Mouse (Mus musculus) cerebral cortex, adult 2 months (tissue): Measurements from ENCODE around the gene Ttbk1.

ENCODE experiments used
- WGBS: fragments of 180-500 bp; shearing (Covaris S2); methylation state at CpG from one replicate; pipeline ENCODE4 v1.1.7; 2018; 5-methylcytosine and 5-hydroxymethylcytosine counted together

Gene Ttbk1

DNA sequence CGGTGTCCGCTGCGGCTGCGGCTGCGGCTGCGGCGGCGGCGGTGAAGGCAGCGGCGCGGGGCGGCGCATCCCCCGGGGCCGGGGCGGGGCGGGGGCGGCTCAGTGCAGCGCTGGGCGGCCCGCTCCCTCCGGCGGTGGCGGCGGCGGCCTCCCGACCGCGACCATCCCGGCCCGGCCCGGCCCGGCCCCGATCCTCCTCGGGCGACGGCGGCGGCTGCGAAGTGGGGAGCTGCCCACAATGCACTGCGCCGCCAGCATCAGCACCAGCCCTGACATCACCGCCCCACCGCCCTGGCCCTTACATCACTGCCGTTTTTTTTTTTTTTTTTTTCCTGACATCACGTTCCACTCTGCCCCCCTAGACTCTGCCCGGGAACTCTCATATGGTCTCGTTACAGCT lies at the start of gene Ttbk1:
Gene Ttbk1, minus strand, starts transcription at position 245 of the 400 bp plus-strand sequence.
- WGBS = 1% methylated on average over 29 of the region's 49 CpGs

- 39% methylated on average over 12 of the region's 12 CpGs for WGBS
Observed at GRCm38 (mm10) chr17:46525579-46526307, 38.3 kb upstream of the Ttbk1 start.

GRCm38 (mm10) chr17:46525065-46525464 lies 37.6 kb upstream of the Ttbk1 start:
- WGBS = 89% methylated on average over 10 of the region's 10 CpGs

DNA sequence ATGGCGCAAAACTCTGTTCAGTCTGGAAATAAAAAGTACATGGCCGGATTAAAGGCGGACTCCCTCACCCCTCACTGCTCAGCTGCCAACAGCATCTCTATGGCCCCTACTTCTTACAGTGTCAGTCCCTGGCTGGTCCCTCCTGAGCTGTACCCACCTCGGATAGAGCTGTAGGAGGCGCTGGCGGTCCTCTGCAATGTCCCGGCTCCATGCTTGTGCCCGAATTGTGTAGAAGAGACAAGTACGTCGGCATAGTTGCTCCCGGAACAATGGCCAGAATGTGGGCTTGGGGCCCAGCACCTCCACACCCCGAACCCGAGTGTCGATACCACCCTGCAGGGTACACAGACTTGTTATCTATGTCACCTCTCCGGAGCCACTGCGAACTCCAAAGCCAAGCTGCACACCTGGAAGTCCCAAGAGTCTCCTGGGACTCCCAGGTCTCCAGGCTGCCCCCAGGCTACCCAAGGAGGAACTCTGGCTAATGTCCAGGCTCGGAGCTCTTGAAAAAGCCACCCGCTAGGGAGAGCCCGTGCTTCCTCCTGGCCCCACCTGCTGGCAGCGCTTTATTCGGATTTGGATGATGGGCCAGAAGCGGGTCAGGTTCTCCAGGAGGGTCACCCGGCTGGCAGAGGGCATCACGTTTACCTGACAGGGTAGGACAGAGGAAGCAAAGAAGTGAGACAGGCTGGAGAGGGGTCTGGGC lies 34.6 kb upstream of the Ttbk1 start:
- WGBS = 55% methylated on average over 24 of the region's 24 CpGs

GRCm38 (mm10) chr17:46521174-46521573 lies 33.7 kb upstream of the Ttbk1 start:
- 79% methylated on average over 9 of the region's 9 CpGs for WGBS

GRCm38 (mm10) chr17:46520385-46520979 lies 33.0 kb upstream of the Ttbk1 start:
- 71% methylated on average over 25 of the region's 25 CpGs for WGBS

DNA sequence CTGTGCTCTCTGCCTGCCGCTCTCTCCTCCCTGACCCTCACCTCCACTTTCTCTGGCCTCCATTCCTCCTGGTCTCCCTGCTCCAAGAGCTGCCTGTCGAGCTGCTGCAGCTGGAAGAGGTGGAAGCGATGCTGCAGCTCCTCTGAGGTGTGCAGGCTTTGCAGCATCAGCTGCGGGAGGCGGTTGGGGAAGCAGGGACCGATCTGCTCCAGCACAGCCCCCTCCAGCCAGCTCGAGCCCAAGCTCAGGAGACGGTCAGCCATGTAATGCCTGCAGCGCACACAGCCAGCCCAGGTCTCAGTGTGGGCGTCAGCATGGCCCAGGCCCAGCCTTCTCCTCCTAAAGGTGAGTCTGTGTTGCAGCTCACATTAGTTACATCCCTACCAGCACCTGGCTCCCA lies 32.5 kb upstream of the Ttbk1 start:
- 79% methylated on average over 10 of the region's 10 CpGs for WGBS

DNA sequence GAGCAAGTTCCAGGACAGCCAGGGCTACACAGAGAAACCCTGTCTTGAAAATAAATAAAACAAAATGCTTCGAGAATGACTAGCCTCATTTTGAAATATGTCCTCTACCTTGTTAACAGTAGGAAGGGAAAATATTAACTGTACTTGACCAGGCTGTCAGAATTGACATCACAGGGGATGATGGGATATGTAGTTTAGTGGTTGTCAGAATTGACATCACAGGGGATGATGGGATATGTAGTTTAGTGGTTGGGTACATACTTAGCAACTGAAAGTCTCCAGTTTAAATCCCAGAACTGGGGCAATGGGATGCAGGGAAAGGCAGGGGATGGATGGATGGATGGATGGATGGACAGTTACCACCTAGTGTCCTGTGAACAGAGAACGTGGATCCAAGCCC lies 25.9 kb upstream of the Ttbk1 start:
- 60% methylated on average over 2 of the region's 2 CpGs for WGBS

- WGBS = 62% methylated on average over 11 of the region's 11 CpGs
Observed at GRCm38 (mm10) chr17:46511059-46511710, 23.7 kb upstream of the Ttbk1 start.

DNA sequence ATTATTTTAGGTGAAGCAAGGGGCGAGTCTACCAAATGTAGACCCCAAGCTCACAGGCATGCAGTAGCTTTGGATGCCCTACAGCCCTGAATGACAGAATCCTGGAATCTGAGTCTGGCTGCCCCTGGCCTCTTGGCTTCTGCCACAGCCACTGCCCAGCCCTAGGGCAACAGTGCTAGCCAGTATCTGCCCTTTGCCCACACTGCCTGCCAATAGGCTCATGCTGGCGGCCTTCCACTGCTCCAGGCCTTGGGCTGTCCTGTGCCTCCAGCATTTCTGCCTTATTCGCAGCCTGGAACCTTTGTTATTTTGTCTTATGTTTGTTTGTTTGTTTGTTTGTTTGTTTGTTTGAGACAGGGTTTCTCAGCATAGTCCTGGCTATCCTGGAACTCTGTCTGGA lies 18.1 kb upstream of the Ttbk1 start:
- WGBS = 85% methylated on average over 3 of the region's 3 CpGs

DNA sequence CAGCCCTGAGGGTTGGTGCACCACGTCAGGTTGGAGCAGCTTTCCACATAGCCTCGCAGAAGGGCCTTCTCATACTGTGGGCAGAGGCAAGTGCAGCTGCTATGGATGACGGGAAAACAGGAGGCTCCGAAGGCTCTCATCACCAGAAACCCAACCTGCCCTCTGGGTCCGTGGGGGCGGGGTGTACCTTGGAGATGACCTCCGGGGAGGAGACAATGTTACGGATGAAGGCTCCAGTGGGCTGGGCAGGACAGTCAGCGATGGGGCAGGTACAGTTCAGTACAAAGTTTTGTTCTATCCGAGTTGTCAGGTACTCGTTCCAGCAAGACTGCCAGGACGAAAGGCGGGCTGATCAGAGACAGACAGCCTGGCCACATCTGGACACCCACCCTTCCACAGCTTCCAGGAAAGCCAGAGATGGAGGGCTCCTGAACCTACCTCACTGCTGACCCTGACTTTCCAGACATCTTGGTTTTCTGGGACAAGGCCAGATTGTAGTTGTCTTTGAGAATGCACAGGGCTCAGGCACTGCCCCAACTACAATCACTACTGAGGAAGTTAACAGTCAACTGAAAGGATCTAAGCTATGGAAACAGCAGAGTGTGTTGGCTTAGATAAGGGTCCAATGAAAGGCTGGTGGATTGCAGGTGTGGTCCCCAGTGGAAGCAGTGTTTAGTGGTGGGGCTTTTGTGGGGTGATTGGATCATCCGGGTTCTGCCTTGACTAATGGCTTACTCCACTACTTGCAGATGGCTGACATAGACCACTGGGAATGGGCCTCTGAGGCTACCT lies 16.6 kb upstream of the Ttbk1 start:
- 89% methylated on average over 14 of the region's 14 CpGs for WGBS

DNA sequence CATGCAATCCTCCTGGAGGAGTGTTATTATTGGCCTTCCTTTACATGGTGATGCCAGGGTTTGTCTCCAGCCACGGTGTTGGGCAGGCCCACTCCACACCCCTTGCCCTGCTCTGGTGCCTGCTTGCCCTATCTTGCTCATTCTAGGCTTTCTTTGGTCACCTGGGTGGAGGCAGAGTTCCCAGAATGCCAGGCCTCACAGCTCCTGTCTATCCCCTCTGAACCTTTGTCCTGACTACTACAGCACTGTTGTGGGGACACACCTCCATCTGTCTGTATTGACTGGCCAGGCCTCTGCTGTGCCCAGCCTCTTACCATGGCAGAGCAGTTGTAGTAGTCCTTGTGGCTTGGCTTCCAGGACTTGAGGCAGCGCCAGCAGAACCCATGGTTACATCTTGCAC lies 15.3 kb upstream of the Ttbk1 start:
- 87% methylated on average over 2 of the region's 2 CpGs for WGBS

DNA sequence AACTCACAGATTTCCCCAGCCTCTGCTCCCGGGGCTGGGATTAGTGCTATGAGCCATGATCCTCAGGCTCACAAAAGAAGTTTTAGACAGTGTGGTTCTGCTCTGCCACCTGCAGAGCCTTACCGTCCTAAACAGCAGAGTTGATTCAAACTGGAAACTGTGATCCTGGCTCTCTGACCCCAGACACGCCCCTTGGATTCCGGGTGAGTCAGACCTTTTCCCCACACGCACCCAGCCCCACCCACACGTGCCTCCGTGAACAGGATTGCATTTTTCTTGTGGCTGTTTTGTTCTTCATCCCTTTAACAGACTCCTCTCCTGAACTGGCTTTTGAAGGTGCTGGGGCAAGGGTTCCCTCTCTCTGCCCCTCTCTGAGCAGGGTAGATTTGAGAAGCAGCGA lies 10.5 kb upstream of the Ttbk1 start:
- WGBS = 54% methylated on average over 8 of the region's 8 CpGs

DNA sequence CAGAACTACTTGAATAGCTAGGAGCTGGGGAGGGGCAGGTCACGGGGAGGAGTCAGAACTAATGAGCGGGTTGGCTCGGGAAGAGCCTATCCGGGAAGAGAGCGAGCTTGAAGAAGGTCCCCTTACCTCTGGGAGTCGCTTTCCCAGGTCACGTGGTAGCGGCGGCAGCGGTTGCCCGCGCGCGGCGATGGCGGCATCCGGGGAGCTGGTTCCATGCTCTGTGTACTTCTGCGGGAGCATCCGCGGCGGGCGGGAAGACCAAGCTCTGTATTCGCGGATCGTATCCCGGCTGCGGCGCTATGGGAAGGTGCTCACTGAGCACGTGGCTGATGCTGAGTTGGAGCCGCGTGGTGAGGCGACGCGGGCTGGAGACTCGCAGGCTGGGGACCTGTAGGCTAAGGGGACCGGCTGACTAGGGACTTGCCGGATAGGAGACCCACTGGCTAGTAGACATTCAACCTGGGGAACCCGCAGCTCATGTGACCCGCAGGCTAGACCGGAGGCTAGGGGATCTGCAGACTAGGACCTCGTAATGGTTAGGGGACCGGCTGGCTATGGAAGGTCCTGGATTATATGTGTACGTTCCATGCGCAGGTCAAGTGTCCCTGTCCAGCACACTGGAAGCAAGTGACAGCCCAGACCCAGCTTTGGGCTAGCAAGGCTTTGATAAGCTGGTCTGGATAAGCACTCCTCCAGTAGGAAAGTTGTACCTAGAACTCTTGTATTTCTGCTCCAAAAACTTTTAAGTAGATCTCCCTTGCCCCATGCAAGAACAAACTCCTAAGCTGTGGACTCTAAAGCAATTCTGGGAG lies 9.4 kb upstream of the Ttbk1 start, which contains the start of gene Dnph1:
Gene Dnph1, plus strand, starts transcription at position 89 of the 812 bp plus-strand sequence.
- WGBS = under 1% methylated on average over 44 of the region's 44 CpGs

- 66% methylated on average over 5 of the region's 5 CpGs for WGBS
Observed at GRCm38 (mm10) chr17:46495486-46495885, 8.0 kb upstream of the Ttbk1 start.

DNA sequence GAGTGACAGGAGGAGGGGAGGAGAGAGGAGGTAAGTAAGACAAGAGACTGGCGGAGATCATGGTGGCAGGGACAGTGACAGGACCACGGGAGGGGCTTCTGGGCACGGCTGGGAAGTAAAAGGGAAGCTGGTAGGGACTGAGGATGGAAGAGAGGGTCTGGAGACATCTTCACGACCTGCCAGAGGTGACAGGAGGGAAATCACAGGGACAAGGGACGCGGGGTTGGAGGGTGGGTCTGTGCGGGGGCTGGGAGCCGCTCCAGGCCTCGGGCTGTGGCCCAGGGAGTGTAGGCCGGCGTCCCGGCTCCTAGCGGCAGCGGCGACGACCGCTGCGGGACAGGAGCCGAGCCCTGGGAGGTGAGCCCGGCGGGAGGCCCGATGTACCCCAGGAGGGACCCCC lies 480 bp downstream of the Ttbk1 start:
- 2% methylated on average over 22 of the region's 22 CpGs for WGBS

GRCm38 (mm10) chr17:46484461-46484875 lies 3.0 kb downstream of the Ttbk1 start:
- WGBS = 9% methylated on average over 6 of the region's 6 CpGs

- 3% methylated on average over 13 of the region's 13 CpGs for WGBS
Observed at GRCm38 (mm10) chr17:46484021-46484431, 3.4 kb downstream of the Ttbk1 start.

- WGBS = 6% methylated on average over 16 of the region's 16 CpGs
Observed at GRCm38 (mm10) chr17:46483561-46484001, 3.9 kb downstream of the Ttbk1 start.

GRCm38 (mm10) chr17:46477286-46477685 lies 10.2 kb downstream of the Ttbk1 start:
- WGBS = 88% methylated on average over 15 of the region's 15 CpGs
